Mouse (Mus musculus): Measurements from ENCODE around the gene Usp30.

GRCm38 (mm10) chr5:114106391-114106935 lies 41.2 kb downstream of the Usp30 start:
- TF ChIP-seq CTCF (IDR thresholded peaks at IDR 0.05; ENCODE audit: extremely low read depth, insufficient read length, insufficient replicate concordance, low read depth, low read length) (no peak), POLR2A (IDR thresholded peaks at IDR 0.05; ENCODE audit: low read depth, low read length) (no peak)
